Mouse (Mus musculus) cerebellum, adult 2 months (tissue): ENCODE measurements around the gene Uspl1. TPM values are rescaled to one million over a fixed set of nuclear protein-coding genes. Genes with fewer than 3 reads are reported as not detected.

Source experiments
- DNase-seq, 2 experiments: peaks; one replicate each; pipeline ENCODE4 v3.0.0; 2021
- H3K27ac ChIP-seq: fragments of 200-500 bp; 2 replicates; pipeline ENCODE4 v1.5.1; 2012; ENCODE audit warnings: low read length, control low read depth, inconsistent platforms; ENCODE audit not compliant: insufficient read depth
- H3K27me3 ChIP-seq: fragments of 200-500 bp; 2 replicates; pipeline ENCODE4 v1.6.1; 2012; ENCODE audit warnings: inconsistent platforms, mild to moderate bottlenecking, low read length, moderate library complexity; ENCODE audit not compliant: control insufficient read depth, insufficient read depth
- H3K4me1 ChIP-seq: fragments of 200-500 bp; 2 replicates; pipeline ENCODE4 v1.6.1; 2011; ENCODE audit warnings: low read length; ENCODE audit not compliant: control insufficient read depth, insufficient read depth
- H3K4me3 ChIP-seq: fragments of 200-500 bp; replicated peaks from 2 replicates; pipeline ENCODE3; 2011; ENCODE audit warnings: mild to moderate bottlenecking, low read depth, low read length, control low read depth; ENCODE audit not compliant: insufficient read depth
- CTCF ChIP-seq: fragments of 200-500 bp; IDR thresholded peaks from 2 replicates; pipeline ENCODE4 v1.5.1; 2011; ENCODE audit warnings: low read depth, mild to moderate bottlenecking, control low read depth, low read length, moderate library complexity, borderline replicate concordance; ENCODE audit not compliant: insufficient read depth
- POLR2A ChIP-seq: fragments of 200-500 bp; IDR thresholded peaks from 2 replicates; pipeline ENCODE4 v1.6.1; 2011; ENCODE audit warnings: low read length, control low read depth, borderline replicate concordance; ENCODE audit not compliant: insufficient read depth
- WGBS: fragments of 180-500 bp; shearing (Covaris S2); methylation state at CpG from one replicate; pipeline ENCODE4 v1.1.7; 2018; 5-methylcytosine and 5-hydroxymethylcytosine counted together
- polyA plus RNA-seq: library from polyadenylated mRNA; depleted of rRNA; stranded (reverse); fragments of >200 nt; gene quantifications from 2 replicates; pipeline ENCODE4 v1.2.3, GENCODE M21; 2012; rRNA removed

The Uspl1 gene
- polyA plus RNA-seq, 1 experiment, result 29.8 TPM

- no peak overlapping the region for H3K27ac ChIP-seq
- H3K4me3 ChIP-seq, result no peak overlapping the region
- 70% methylated on average over 2 of the region's 2 CpGs for WGBS
- H3K27me3 ChIP-seq, result no peaks in the 10 kb centered on the region
- no peaks in the 10 kb centered on the region for H3K4me1 ChIP-seq
- no peak for TF ChIP-seq CTCF
- TF ChIP-seq POLR2A, result no peak
- DNase-seq, result no peak
Observed at GRCm38 (mm10) chr5:149253491-149253890, 69.3 kb downstream of the Uspl1 start.

- no peak for DNase-seq
Observed at GRCm38 (mm10) chr5:149255522-149255921, 71.4 kb downstream of the Uspl1 start.

DNA sequence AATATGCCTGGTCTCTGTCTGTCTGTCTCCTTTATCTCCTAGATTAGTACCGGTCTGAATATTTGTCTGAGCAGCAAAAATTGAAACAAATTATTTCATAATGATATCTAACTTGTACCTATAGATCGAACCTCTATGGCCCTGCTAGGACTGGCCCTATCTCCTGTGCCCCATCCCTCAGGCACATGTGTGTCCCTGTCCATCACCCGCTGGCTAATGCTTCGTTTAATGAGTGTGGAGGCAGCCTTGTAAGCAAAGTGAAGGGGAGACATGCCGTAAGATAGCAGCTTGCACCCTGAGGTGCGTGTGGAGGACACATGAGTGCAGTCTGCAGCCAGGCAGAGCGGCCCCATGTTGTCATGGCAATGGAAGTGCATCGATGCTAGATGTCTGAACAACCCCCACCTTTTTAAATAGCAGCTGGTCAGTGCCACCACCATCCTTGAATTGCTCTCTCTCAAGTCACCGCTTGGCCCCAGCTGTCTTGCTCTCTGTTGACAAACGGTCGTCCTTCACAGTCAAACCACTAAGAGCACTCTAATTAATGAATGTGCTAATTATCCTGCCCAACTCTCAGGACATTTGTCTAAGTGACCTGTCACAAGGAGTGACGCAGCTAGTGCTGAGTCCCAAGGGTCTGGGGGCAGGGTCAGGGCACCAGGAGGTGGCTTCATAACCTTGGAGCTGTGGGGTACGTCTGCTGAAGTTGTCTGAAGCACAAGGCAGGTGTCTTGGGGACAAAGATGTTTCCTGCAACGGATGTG is 73.5 kb downstream of the Uspl1 start:
- Histone ChIP-seq H3K27me3 (no peaks in the 10 kb centered on the region), H3K4me3 (no peak overlapping the region), H3K4me1 (no peaks in the 10 kb centered on the region), H3K27ac (no peak overlapping the region)
- TF ChIP-seq CTCF, result no peak
- TF ChIP-seq POLR2A, result no peak
- 52% methylated on average over 14 of the region's 14 CpGs for WGBS
- DNase-seq, result no peak

More at GRCm38 (mm10) chr5:149255522-149255921, 71.4 kb downstream of the Uspl1 start:
- WGBS, result 91% methylated on average over 2 of the region's 2 CpGs
- Histone ChIP-seq H3K4me1 (no peaks in the 10 kb centered on the region), H3K4me3 (no peak overlapping the region), H3K27ac (no peak overlapping the region), H3K27me3 (no peaks in the 10 kb centered on the region)
- TF ChIP-seq POLR2A, result no peak
- no peak for TF ChIP-seq CTCF

GRCm38 (mm10) chr5:149259093-149259492 is 74.9 kb downstream of the Uspl1 start:
- H3K4me3 ChIP-seq, result no peak overlapping the region
- 38% methylated on average over 16 of the region's 16 CpGs for WGBS
- no peak for DNase-seq
- TF ChIP-seq CTCF (no peak), POLR2A (no peak)
- no peaks in the 10 kb centered on the region for H3K27me3 ChIP-seq
- H3K4me1 ChIP-seq, result no peaks in the 10 kb centered on the region
- no peak overlapping the region for H3K27ac ChIP-seq

- 78% methylated on average over 7 of the region's 7 CpGs for WGBS
- TF ChIP-seq CTCF (no peak), POLR2A (no peak)
- Histone ChIP-seq H3K4me1 (no peaks in the 10 kb centered on the region), H3K27ac (no peak overlapping the region), H3K27me3 (no peaks in the 10 kb centered on the region), H3K4me3 (no peak overlapping the region)
- DNase-seq, result no peak
Observed at GRCm38 (mm10) chr5:149261449-149261848, 77.3 kb downstream of the Uspl1 start.

GRCm38 (mm10) chr5:149261866-149262265 is 77.7 kb downstream of the Uspl1 start:
- no peaks in the 10 kb centered on the region for H3K27me3 ChIP-seq
- 52% methylated on average over 6 of the region's 6 CpGs for WGBS

DNA sequence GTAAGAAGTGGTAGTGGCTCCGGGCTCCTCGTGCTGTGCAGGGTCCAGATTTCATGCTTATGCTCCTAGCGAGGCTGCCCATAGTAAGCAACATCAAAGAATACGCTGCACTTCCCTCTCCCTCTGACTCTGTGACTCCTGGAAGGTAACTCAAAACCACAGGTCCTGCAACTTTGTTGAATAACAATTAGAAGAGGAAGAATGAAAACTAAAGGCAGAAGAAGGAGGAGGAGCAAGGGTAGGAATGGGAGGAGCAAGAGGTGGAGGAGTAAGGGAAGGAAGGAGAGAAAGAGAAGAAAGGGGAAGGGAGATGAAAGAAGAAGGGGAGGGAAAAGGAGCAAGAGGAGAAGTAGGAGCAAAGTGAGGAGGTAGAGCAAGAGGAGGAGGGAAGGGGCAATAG is 80.3 kb downstream of the Uspl1 start, which contains the start of gene Alox5ap:
TSS of gene Alox5ap (plus strand) at position 363 of the 400 bp plus-strand sequence.
- DNase-seq, result no peak
- WGBS, result 52% methylated on average over 4 of the region's 4 CpGs
- TF ChIP-seq POLR2A (no peak), CTCF (no peak)
- Histone ChIP-seq H3K27me3 (no peaks in the 10 kb centered on the region), H3K4me3 (no peak within 1 kb of the TSS), H3K27ac (no peak within 1 kb of the TSS), H3K4me1 (no peaks in the 10 kb centered on the region)

More at GRCm38 (mm10) chr5:149261866-149262265, 77.7 kb downstream of the Uspl1 start:
- H3K4me3 ChIP-seq, result no peak overlapping the region
- no peak overlapping the region for H3K27ac ChIP-seq
- TF ChIP-seq POLR2A, result no peak
- peak; percentile 16; the same call in 1 of the 2 replicates for TF ChIP-seq CTCF
- H3K4me1 ChIP-seq, result no peaks in the 10 kb centered on the region
- DNase-seq, result no peak

- Histone ChIP-seq H3K27me3 (no peaks in the 10 kb centered on the region), H3K4me1 (no peaks in the 10 kb centered on the region), H3K4me3 (no peak overlapping the region), H3K27ac (no peak overlapping the region)
- DNase-seq, result no peak
- no peak for TF ChIP-seq CTCF
- TF ChIP-seq POLR2A, result no peak
- 76% methylated on average over 6 of the region's 6 CpGs for WGBS
Observed at GRCm38 (mm10) chr5:149264878-149265279, 80.7 kb downstream of the Uspl1 start.

Other genes starting within 250 kb of the Uspl1 start
- gene Gm42791, start 189.2 kb upstream of the Uspl1 start, polyA plus RNA-seq, result not detected in 2 replicates
- 180 and 186 TPM in 2 replicates for gene Hmgb1, start 139 bp downstream of the Uspl1 start, polyA plus RNA-seq
- gene Alox5ap, start 80.4 kb downstream of the Uspl1 start, polyA plus RNA-seq, result 12.5 and 13.5 TPM in 2 replicates
- gene Medag, start 227.4 kb downstream of the Uspl1 start, polyA plus RNA-seq, result 14.2 and 14.7 TPM in 2 replicates